Mouse (Mus musculus) hindbrain, embryonic 15.5 days (tissue): ENCODE measurements around the gene Hist1h2bf. TPM values are rescaled to one million over a fixed set of nuclear protein-coding genes. Genes with fewer than 3 reads are reported as not detected.
"Not testable (repeated sequence)": the region's sequence is repeated elsewhere in the genome, so short reads cannot be mapped to it uniquely, and the experiment has no call there.

ENCODE experiments used
- ATAC-seq: fragments of 200-750 bp; cut with Nextera tagmentation; 2 replicates; pipeline ENCODE4 v1.8.0; 2017; ENCODE audit warnings: low read depth, moderate number of reproducible peaks, moderate TSS enrichment; ENCODE audit not compliant: low FRiP score
- H3K27ac ChIP-seq: fragments of 300-500 bp; sonication (generic); replicated peaks from 2 replicates; pipeline ENCODE4 v1.5.1; 2015; ENCODE audit warnings: mild to moderate bottlenecking, inconsistent platforms
- H3K27me3 ChIP-seq: fragments of 300-500 bp; sonication (generic); 2 replicates; pipeline ENCODE4 v1.6.1; 2015; ENCODE audit warnings: control low read depth, inconsistent platforms
- H3K36me3 ChIP-seq: fragments of 300-500 bp; sonication (generic); 2 replicates; pipeline ENCODE4 v1.6.1; 2015; ENCODE audit warnings: control low read depth, inconsistent platforms
- H3K4me1 ChIP-seq: fragments of 300-500 bp; sonication (generic); replicated peaks from 2 replicates; pipeline ENCODE4 v1.6.1; 2015; ENCODE audit warnings: control low read depth, inconsistent platforms
- H3K4me2 ChIP-seq: fragments of 300-500 bp; sonication (generic); 2 replicates; pipeline ENCODE4 v1.6.1; 2015; ENCODE audit warnings: moderate library complexity, mild to moderate bottlenecking, inconsistent platforms
- H3K4me3 ChIP-seq: fragments of 300-500 bp; sonication (generic); 2 replicates; pipeline ENCODE4 v1.5.1; 2015; ENCODE audit warnings: mild to moderate bottlenecking, inconsistent platforms
- H3K9ac ChIP-seq: fragments of 300-500 bp; sonication (generic); 2 replicates; pipeline ENCODE4 v1.6.1; 2015; ENCODE audit warnings: inconsistent platforms
- H3K9me3 ChIP-seq: fragments of 300-500 bp; sonication (generic); 2 replicates; pipeline ENCODE4 v1.6.1; 2016; ENCODE audit warnings: control low read depth, inconsistent platforms
- WGBS: fragments of 180-500 bp; shearing (Covaris S2); methylation state at CpG from one replicate; pipeline ENCODE4 v1.1.7; 2015; 5-methylcytosine and 5-hydroxymethylcytosine counted together
- polyA plus RNA-seq: library from polyadenylated mRNA; unstranded; fragments of >200 nt; fragmentation: Nextera tagmentation; extraction: Ambion mirVana; gene quantifications from 2 replicates; pipeline ENCODE4 v1.2.1, GENCODE M21; 2015

Gene Hist1h2bf
- polyA plus RNA-seq, 1 experiment from 2014 or later, result 2.0 TPM

DNA sequence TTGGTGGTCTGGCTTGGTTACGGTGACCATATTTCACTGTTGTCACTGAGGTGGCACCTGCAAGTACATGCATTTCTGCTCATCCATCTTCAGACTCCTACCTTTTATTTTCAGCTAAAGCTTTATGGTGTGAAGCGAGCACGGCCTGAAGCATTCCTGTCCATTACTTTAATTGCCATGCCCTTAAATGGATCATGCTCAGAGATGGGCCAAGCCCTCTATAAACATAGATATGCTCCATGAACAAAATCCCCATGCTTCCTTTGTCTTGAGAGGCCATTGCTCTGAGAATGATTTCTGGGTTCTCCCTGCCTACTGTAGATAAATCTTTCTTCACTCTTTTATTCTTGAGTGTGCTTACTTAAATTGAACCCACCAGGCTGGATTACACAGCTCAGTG lies 30.5 kb upstream of the Hist1h2bf start:
- Histone ChIP-seq H3K9me3 (no peaks in the 10 kb centered on the region), H3K9ac (no peak overlapping the region), H3K36me3 (no peaks in the 10 kb centered on the region), H3K4me2 (no peak overlapping the region), H3K27ac (no peak overlapping the region), H3K4me3 (no peak overlapping the region), H3K27me3 (no peaks in the 10 kb centered on the region), H3K4me1 (no peaks in the 10 kb centered on the region)
- WGBS, result 92% methylated on average over 3 of the region's 3 CpGs
- ATAC-seq, result no peak

- Histone ChIP-seq H3K4me3 (no peak overlapping the region), H3K36me3 (no peaks in the 10 kb centered on the region), H3K27me3 (no peaks in the 10 kb centered on the region), H3K4me2 (no peak overlapping the region), H3K27ac (no peak overlapping the region), H3K4me1 (no peaks in the 10 kb centered on the region), H3K9ac (no peak overlapping the region), H3K9me3 (no peaks in the 10 kb centered on the region)
- ATAC-seq, result no peak
- 83% methylated on average over 7 of the region's 7 CpGs for WGBS
Measured at GRCm38 (mm10) chr13:23603182-23603699, 29.2 kb upstream of the Hist1h2bf start.

- no peak overlapping the region for H3K4me3 ChIP-seq
- H3K9me3 ChIP-seq, result no peaks in the 10 kb centered on the region
- H3K27ac ChIP-seq, result no peak overlapping the region
- 8% methylated on average over 9 of the region's 9 CpGs for WGBS
- H3K9ac ChIP-seq, result no peak overlapping the region
- H3K4me1 ChIP-seq, result no peaks in the 10 kb centered on the region
- H3K4me2 ChIP-seq, result no peak overlapping the region
- no peaks in the 10 kb centered on the region for H3K36me3 ChIP-seq
- no peaks in the 10 kb centered on the region for H3K27me3 ChIP-seq
- ATAC-seq, result no peak
Measured at GRCm38 (mm10) chr13:23597957-23598356, 24.0 kb upstream of the Hist1h2bf start.

- 86% methylated on average over 7 of the region's 7 CpGs for WGBS
- Histone ChIP-seq H3K4me3 (no peak overlapping the region), H3K27me3 (no peaks in the 10 kb centered on the region), H3K9ac (no peak overlapping the region), H3K36me3 (no peaks in the 10 kb centered on the region), H3K4me2 (no peak overlapping the region), H3K9me3 (no peaks in the 10 kb centered on the region), H3K4me1 (no peaks in the 10 kb centered on the region), H3K27ac (no peak overlapping the region)
- ATAC-seq, result no peak
Measured at GRCm38 (mm10) chr13:23595622-23596372, 21.8 kb upstream of the Hist1h2bf start.

GRCm38 (mm10) chr13:23595185-23595584 lies 21.2 kb upstream of the Hist1h2bf start:
- ATAC-seq, result no peak
- no peaks in the 10 kb centered on the region for H3K27me3 ChIP-seq
- no peak overlapping the region for H3K27ac ChIP-seq
- WGBS, result 85% methylated on average over 2 of the region's 2 CpGs
- H3K36me3 ChIP-seq, result no peaks in the 10 kb centered on the region
- H3K9ac ChIP-seq, result no peak overlapping the region
- no peak overlapping the region for H3K4me3 ChIP-seq
- H3K4me1 ChIP-seq, result no peaks in the 10 kb centered on the region
- H3K9me3 ChIP-seq, result no peaks in the 10 kb centered on the region
- no peak overlapping the region for H3K4me2 ChIP-seq

- H3K27me3 ChIP-seq, result no peaks in the 10 kb centered on the region
- WGBS, result 85% methylated on average over 5 of the region's 5 CpGs
- no peak overlapping the region for H3K4me2 ChIP-seq
Measured at GRCm38 (mm10) chr13:23593051-23593770, 19.2 kb upstream of the Hist1h2bf start.

DNA sequence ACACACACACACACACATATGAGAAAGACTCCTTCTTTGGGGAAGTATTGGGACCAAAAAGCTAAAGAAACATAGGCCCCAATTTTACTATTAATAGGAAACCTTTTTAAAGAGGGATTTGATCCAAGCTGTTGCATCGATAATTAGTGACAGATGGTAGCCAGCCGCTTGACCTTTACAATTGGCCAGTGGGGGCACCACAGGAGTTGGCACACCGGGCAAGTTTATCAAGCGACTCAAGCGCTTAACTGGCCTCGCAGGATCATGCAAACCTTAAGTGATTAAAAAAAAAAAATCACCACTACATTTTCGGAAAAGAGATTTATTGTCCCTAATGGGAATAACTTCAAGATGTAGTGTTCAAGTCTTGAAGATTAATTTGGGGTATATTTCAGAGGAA lies 18.6 kb upstream of the Hist1h2bf start:
- Histone ChIP-seq H3K27me3 (no peaks in the 10 kb centered on the region), H3K9ac (no peak overlapping the region), H3K4me2 (no peak overlapping the region), H3K4me1 (no peaks in the 10 kb centered on the region), H3K36me3 (no peaks in the 10 kb centered on the region), H3K4me3 (no peak overlapping the region), H3K9me3 (no peaks in the 10 kb centered on the region), H3K27ac (no peak overlapping the region)
- ATAC-seq, result no peak
- 85% methylated on average over 7 of the region's 7 CpGs for WGBS

More at GRCm38 (mm10) chr13:23593051-23593770, 19.2 kb upstream of the Hist1h2bf start:
- no peaks in the 10 kb centered on the region for H3K4me1 ChIP-seq
- no peak overlapping the region for H3K27ac ChIP-seq
- no peak overlapping the region for H3K9ac ChIP-seq
- H3K9me3 ChIP-seq, result no peaks in the 10 kb centered on the region
- no peaks in the 10 kb centered on the region for H3K36me3 ChIP-seq
- ATAC-seq, result no peak
- no peak overlapping the region for H3K4me3 ChIP-seq

- not testable (repeated sequence) for H3K36me3 ChIP-seq, H3K9ac ChIP-seq, H3K4me1 ChIP-seq, H3K9me3 ChIP-seq, H3K27ac ChIP-seq, H3K4me3 ChIP-seq, H3K27me3 ChIP-seq, H3K4me2 ChIP-seq, ATAC-seq
- WGBS, result 89% methylated on average over 7 of the region's 7 CpGs
Measured at GRCm38 (mm10) chr13:23591886-23592285, 17.9 kb upstream of the Hist1h2bf start.

- Histone ChIP-seq H3K27ac (no peak overlapping the region), H3K4me3 (no peak overlapping the region), H3K9ac (no peak overlapping the region), H3K36me3 (no peaks in the 10 kb centered on the region), H3K9me3 (no peaks in the 10 kb centered on the region), H3K27me3 (no peaks in the 10 kb centered on the region), H3K4me2 (no peak overlapping the region), H3K4me1 (peaks cover 7% of the 10 kb centered on the region)
- whole genome bisulfite sequencing, result 94% methylated on average over 7 of the region's 7 CpGs
- ATAC-seq, result no peak
Measured at GRCm38 (mm10) chr13:23591206-23591605, 17.2 kb upstream of the Hist1h2bf start.

DNA sequence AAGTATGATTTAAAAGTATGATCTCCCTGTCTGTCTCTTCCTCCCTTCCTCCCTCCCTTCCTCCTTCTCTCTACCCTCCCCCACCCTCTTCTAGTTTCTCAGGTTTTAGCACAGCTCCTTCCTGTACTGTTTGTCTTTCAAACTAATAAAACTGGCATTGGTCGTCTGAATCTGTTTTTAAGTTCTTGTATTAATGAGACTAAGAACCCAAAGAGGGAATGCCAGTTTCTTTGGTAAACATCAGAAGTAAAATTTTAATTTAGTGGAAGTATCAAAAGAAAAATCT lies 12.9 kb upstream of the Hist1h2bf start:
- H3K36me3 ChIP-seq, result no peaks in the 10 kb centered on the region
- H3K27ac ChIP-seq, result peak overlapping the region; percentile 79
- peaks cover 30% of the 10 kb centered on the region for H3K4me1 ChIP-seq
- 13% methylated on average over 1 of the region's 1 CpGs for WGBS
- no peak for ATAC-seq
- H3K9me3 ChIP-seq, result no peaks in the 10 kb centered on the region
- H3K4me2 ChIP-seq, result peak overlapping the region; percentile 93
- no peaks in the 10 kb centered on the region for H3K27me3 ChIP-seq
- peak overlapping the region; percentile 53 for H3K4me3 ChIP-seq
- H3K9ac ChIP-seq, result peak overlapping the region; percentile 39

GRCm38 (mm10) chr13:23586099-23586939 lies 12.3 kb upstream of the Hist1h2bf start:
- Histone ChIP-seq H3K9ac (peak overlapping the region; percentile 39), H3K4me1 (peaks cover 33% of the 10 kb centered on the region), H3K4me2 (peak overlapping the region; percentile 93), H3K36me3 (no peaks in the 10 kb centered on the region), H3K27ac (peak overlapping the region; percentile 93), H3K4me3 (peak overlapping the region; percentile 53), H3K27me3 (no peaks in the 10 kb centered on the region), H3K9me3 (no peaks in the 10 kb centered on the region)
- 1% methylated on average over 22 of the region's 22 CpGs for WGBS
- ATAC-seq, result no peak
